Mouse (Mus musculus) stomach, embryonic 14.5 days (tissue): ENCODE measurements at regions not wholly inside any gene's neighbourhood (a gene's known extent, or its start where the extent isn't known, plus 50 kb on each side); places are given as distances from the start of the nearest gene placed in this dataset.

Source experiments
- ATAC-seq: fragments of 200-750 bp; cut with Nextera tagmentation; 2 replicates; pipeline ENCODE4 v1.8.0; 2017; ENCODE audit warnings: low read depth, moderate TSS enrichment; ENCODE audit not compliant: insufficient number of reproducible peaks, insufficient read depth, low FRiP score
- H3K27ac ChIP-seq: fragments of 300-500 bp; sonication (generic); 2 replicates; pipeline ENCODE4 v1.5.1; 2014; ENCODE audit warnings: mild to moderate bottlenecking, low read length, moderate library complexity, mixed read lengths
- H3K27me3 ChIP-seq: fragments of 300-500 bp; sonication (generic); 2 replicates; pipeline ENCODE4 v1.6.1; 2014; ENCODE audit warnings: low read length, control low read depth, mixed read lengths; ENCODE audit not compliant: control insufficient read depth, insufficient read depth
- H3K36me3 ChIP-seq: fragments of 300-500 bp; sonication (generic); 2 replicates; pipeline ENCODE4 v1.6.1; 2014; ENCODE audit warnings: mild to moderate bottlenecking, control low read depth, low read length, moderate library complexity, mixed read lengths; ENCODE audit not compliant: control insufficient read depth, insufficient read depth
- H3K4me1 ChIP-seq: fragments of 300-500 bp; sonication (generic); 2 replicates; pipeline ENCODE4 v1.6.1; 2014; ENCODE audit warnings: low read length, control low read depth, mixed read lengths; ENCODE audit not compliant: control insufficient read depth, insufficient read depth
- H3K4me2 ChIP-seq: fragments of 300-500 bp; sonication (generic); replicated peaks from 2 replicates; pipeline ENCODE4 v1.6.1; 2014; ENCODE audit warnings: low read depth, low read length, control low read depth
- H3K4me3 ChIP-seq: fragments of 300-500 bp; sonication (generic); 2 replicates; pipeline ENCODE4 v1.5.1; 2014; ENCODE audit warnings: low read depth, low read length, control low read depth
- H3K9ac ChIP-seq: fragments of 300-500 bp; sonication (generic); replicated peaks from 2 replicates; pipeline ENCODE4 v1.6.1; 2014; ENCODE audit warnings: low read depth, mild to moderate bottlenecking, control low read depth, low read length, moderate library complexity, mixed read lengths
- H3K9me3 ChIP-seq: fragments of 300-500 bp; sonication (generic); 2 replicates; pipeline ENCODE4 v1.6.1; 2016; ENCODE audit warnings: low read depth, low read length, control low read depth; ENCODE audit not compliant: control insufficient read depth
- WGBS: fragments of 180-500 bp; shearing (Covaris S2); extraction: QIAGEN DNeasy Blood & Tissue Kit; methylation state at CpG from one replicate; pipeline ENCODE4 v1.1.7; 2014; 5-methylcytosine and 5-hydroxymethylcytosine counted together

- H3K36me3 ChIP-seq: no peaks in the 10 kb centered on the region
- no peak overlapping the region for H3K4me2 ChIP-seq
- no peak for ATAC-seq
- H3K27me3 ChIP-seq: no peaks in the 10 kb centered on the region
- H3K4me3 ChIP-seq: no peak overlapping the region
- no peaks in the 10 kb centered on the region for H3K4me1 ChIP-seq
- no peaks in the 10 kb centered on the region for H3K9me3 ChIP-seq
- WGBS: 88% methylated on average over 6 of the region's 6 CpGs
- H3K9ac ChIP-seq: no peak overlapping the region
- no peak overlapping the region for H3K27ac ChIP-seq
Measured at GRCm38 (mm10) chr6:49759614-49760013, 62.9 kb upstream of the Npy start.

DNA sequence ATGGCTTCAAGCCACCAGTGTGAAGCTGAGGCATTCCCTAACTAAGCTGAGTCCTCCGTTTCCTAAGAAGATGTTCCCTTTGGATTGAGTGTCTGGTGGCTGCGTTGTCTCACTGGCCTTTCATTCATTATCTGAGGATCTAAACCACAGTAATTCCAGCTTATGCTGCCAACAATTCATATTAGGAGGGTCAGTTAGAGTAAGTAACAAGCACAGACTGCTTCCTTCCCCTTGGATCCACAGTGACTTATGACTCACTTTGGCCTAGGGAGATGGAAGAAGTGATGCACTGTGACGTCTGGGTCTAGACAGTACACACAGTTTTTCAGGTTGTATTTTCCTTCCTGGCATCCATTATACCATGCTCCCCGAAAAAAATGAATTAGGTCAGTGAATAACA lies 57.8 kb upstream of the Npy start:
- no peak overlapping the region for H3K9ac ChIP-seq
- WGBS: 76% methylated on average over 4 of the region's 4 CpGs

DNA sequence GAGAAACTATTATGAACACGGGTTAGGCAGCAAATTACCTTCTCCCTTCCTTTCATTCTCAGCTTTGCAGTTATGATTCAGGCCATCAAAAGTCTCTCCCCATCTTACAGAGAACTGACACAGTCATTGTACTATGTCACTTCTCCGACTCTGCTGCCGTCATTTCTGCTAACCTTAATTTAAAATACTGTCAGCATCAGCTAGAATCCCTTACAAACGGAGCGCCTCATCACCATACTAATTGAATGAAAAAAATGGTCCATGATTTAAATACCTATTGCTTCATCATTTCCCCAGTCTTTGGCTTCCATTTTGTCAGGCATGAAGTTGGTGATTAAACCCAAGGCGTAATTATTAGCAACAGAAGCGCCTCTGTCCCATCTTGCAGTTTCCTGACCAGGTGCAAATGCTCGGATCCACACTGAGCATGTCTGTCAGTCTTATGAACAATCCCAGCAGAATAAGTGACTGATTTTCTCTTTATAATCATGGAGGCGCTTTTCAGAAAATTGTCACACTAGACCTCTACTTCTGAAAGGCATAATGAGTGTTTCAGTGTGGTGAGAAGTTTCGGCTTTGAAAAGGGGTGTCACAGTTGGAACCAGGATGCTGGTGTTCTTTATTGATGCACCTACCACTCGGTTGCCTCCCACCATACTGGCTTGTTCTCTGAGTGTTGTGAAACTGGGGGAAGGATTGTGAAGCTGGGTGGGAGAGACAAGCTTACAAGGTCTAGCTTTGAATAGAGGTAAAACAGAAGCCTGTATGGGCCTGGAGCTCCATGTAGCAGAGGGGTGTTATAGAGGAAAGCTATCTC lies 52.4 kb upstream of the Npy start:
- 86% methylated on average over 11 of the region's 11 CpGs for WGBS
- H3K4me3 ChIP-seq: no peak overlapping the region
- no peaks in the 10 kb centered on the region for H3K9me3 ChIP-seq
- H3K4me2 ChIP-seq: no peak overlapping the region
- no peaks in the 10 kb centered on the region for H3K4me1 ChIP-seq
- H3K36me3 ChIP-seq: no peaks in the 10 kb centered on the region
- no peaks in the 10 kb centered on the region for H3K27me3 ChIP-seq
- H3K27ac ChIP-seq: no peak overlapping the region
- no peak for ATAC-seq
- no peak overlapping the region for H3K9ac ChIP-seq

More for the DNA sequence above, 57.8 kb upstream of the Npy start:
- Histone ChIP-seq H3K36me3 (no peaks in the 10 kb centered on the region), H3K4me1 (no peaks in the 10 kb centered on the region), H3K9me3 (no peaks in the 10 kb centered on the region), H3K27ac (no peak overlapping the region), H3K4me3 (no peak overlapping the region), H3K4me2 (no peak overlapping the region), H3K27me3 (no peaks in the 10 kb centered on the region)
- ATAC-seq: no peak
